Mouse (Mus musculus): Measurements from ENCODE around the gene Satb2. TPM values are rescaled to one million over a fixed set of nuclear protein-coding genes. Genes with fewer than 3 reads are reported as not detected.
A peak's percentile ranks its signal among the peaks of the same experiment; 100 is the strongest.

The Satb2 gene
- 10 to 100 TPM; 16.4 to 17.7 TPM for total RNA-seq (2021)

DNA sequence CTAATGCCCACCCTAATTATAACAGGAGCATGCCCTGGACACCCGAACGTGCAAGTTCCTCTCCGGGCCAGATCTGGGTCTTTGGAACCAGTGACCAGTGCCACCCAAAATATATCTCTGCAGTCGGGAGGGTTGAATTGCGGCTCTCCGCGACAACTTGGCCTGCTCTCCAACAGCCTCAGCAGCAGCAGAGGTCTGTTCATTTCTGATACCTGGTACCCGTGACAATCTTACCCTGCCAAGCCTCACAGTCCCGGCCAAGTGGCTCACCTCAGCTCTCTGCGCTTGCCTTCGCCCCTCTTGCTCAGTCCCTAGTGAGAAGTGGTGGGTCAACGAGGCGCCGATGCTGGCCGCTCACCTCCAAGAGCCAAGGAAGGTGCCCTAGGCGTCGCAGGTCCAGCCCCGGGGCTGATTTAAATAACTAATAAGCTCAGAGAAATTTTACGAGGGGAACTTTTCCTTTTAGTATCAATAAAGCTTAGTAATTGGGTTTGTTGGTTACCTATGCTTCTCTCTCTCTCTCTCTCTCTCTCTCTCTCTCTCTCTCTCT, at the start of gene Satb2:
TSS of gene Satb2 (minus strand) at position 500 of the 550 bp plus-strand sequence.
- DNase-seq, result no peak

DNA sequence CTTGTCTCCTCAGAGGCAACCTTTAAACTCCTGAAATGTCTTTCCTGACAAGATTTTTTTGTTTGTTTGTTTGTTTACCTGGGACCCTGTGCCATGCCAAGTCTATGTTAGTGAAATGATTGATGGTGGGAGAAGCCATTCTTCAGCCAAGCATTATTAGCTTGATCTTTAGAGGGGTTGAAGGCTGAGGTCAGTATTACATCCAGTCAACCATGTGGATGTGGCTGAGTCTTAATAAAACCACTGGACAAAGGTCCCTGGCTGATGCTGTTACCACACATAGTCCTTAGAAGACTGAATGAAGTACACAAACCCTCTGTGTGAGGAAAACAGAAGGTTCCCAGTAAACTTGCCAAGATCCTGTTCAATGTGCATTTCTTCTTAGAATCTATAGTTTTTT, 40.5 kb upstream of the Satb2 start:
- DNase-seq, result no peak

DNA sequence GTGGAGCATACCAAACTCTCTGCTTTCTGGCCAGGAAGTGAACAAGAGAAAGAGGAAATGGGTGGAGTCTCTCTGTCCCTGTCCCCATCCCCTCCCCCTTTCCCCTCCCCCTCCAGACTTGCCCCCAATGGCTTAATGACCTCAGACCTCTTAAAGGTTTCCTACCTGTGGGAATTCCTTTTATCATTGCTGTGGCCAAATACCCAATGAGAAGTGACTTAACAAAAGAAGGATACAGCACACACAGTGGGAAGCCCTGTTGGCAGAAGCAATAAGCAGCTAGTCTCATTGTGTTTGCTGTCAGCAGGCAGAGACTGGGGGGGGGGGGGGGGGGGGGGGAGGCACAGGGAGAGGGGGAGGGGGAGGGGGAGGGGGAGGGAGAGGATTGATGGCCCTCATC, 35.4 kb upstream of the Satb2 start:
- DNase-seq, result no peak

DNA sequence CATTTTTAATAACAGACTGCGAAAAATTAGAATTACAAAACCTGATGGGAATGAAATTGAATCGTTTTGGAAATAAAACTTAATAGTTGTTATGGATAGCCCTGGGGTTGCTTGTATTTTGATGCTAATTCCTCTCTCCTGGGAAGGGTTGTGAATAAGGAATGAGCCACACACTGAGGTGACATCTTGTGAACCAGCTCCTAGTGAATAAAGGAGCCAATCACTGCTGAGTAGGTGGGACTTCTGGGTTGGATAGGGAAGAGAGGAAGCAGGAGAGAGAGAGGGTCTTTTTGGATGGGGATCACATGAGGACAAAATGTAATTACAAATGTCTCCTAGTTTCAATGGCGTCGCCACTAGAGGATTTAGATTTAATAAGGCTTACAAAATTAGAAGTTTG, 30.7 kb upstream of the Satb2 start:
- DNase-seq, result no peak

GRCm38 (mm10) chr1:56995041-56995440, 16.6 kb upstream of the Satb2 start:
- no peak for DNase-seq

GRCm38 (mm10) chr1:56992310-56992709, 13.9 kb upstream of the Satb2 start:
- DNase-seq, result no peak

DNA sequence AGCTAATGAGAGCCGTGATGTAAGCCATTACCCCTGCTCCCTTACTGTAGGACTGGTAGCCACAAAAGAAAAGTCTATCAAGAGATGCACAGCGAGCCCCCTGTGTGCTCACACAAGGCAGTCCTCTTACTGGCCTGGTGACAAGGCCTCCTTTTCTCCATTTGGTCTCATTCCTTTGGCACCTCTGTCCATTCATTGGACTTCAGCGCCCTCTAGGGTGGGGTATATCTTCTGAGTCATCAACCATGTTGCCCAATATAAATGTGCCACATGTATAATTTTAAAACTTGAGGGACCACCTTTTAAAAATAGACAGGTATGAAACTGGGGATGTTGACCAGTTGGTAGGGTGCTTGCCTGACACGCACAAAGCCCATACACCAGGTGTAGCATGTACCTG, 13.2 kb upstream of the Satb2 start:
- DNase-seq, result no peak

DNA sequence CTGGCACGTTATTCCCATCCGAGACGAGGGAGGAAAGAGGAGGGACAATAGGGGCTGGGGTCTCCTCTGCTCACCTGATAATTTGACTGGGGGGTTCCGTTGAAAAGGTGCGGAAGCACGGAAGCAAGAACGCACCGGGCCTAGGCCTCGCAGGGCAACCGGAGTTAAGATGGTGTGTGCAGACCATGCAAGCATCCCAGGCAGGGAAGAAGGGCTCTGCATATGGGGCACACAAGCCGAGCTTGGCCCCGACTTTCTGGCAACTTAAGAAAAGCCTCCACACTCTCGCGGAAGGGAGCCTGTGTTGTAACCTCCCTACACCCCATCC, 6.0 kb upstream of the Satb2 start:
- no peak for DNase-seq

DNA sequence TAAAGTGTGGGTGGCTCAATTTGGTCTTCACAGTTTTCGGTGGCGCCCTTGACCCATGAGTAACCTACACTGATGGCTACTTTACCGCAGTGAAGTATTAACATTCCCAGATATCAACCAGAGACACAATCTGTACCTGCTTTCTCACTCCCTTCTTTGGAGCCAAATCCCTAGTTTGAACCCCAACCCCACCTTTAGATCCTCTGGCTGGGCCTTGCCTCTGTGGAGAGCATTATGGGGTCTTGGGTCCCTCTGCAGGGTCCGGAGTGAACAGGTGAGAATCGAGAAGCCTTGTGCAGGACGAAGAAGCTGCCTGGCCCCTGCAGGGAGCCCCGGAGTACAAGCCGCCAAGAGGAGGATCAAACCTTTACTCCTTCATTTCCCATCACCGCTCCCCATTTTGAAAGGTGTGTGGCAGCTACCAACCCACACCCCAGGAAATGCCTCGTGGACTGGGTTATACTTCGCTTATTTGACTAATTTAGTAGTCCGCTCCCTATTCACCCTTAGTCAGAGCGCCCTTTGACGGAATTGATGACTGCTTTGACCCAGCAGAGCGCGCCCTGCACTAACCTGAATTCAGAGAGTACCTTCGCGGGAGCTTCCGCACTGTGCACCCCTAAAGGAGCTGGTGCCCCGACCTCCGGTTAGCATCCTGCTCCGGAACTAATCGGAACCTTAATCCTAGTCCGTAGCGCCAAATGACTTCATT, 5.5 kb upstream of the Satb2 start:
- no peak for DNase-seq

DNA sequence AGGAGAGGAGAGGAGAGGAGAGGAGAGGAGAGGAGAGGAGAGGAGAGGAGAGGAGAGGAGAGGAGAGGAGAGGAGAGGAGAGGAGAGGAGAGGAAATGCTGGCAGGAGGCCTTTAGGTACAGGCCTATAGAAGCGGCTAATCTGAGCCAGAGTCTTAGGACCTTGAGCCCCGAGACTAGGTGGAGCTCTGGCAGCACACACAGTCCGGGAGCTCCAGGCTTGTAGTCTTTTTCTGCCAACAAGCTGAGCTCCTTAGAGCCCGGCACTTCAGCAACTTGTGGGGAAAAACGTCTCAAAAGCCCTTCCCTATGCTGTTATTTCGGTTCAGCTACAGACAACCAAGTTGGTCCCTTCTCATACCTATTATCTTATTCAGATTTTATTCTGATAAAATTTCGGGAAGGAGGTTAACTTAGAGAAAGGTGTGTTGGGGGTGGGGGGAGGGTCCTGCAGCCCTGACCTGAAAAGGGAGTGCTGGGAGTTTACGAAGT, 4.7 kb upstream of the Satb2 start:
- DNase-seq, result no peak

DNA sequence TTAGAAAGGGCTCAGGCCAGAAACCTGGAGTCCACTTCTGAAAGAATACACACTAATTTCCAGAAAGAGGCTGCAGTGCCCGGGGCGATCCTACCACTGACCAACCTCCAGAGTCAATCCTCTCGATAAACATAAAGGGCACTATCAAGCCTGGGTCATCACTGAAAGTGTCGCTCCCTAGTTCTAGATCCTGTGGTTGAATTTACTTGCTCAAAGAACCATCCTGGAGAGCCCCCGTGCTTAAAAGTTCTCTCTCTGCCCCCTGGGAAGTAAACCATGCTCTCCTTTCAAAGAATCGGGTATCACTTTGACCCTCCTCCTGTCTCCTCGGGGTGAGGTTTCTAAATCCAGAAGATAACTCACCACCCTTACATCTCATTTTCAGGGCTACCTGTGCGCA, 4.2 kb upstream of the Satb2 start:
- DNase-seq, result no peak

DNA sequence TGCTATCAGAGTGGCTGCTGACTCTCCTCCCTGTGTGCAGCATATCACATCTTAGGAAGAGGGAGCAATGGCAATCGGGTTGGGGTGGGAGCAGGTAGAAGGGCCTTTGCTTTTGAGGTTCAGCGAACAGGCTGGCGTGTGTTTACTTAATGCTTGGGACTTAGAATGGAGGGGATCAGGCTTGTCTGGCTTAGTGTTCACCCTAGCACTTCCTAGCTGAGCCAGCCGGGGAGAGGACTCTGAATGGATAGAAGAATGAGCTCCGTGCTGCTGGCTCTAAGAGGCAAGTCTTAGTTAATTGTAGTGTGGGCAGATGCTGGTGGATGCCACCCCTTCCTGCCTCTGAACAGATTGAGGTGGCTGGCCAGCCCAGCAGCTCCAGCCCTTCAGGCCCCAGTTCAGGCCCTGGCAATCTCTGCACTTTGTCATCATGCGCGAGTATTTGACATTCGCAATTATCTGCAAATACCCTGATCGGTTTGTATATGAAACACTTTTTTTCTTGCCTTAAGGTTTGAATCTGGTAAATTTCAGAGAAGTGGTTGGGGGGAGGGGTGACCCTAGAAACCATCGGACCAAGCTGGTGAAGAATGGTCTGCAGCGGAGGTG, 3.6 kb upstream of the Satb2 start:
- DNase-seq, result no peak

GRCm38 (mm10) chr1:56981508-56981907, 3.1 kb upstream of the Satb2 start:
- no peak for DNase-seq

DNA sequence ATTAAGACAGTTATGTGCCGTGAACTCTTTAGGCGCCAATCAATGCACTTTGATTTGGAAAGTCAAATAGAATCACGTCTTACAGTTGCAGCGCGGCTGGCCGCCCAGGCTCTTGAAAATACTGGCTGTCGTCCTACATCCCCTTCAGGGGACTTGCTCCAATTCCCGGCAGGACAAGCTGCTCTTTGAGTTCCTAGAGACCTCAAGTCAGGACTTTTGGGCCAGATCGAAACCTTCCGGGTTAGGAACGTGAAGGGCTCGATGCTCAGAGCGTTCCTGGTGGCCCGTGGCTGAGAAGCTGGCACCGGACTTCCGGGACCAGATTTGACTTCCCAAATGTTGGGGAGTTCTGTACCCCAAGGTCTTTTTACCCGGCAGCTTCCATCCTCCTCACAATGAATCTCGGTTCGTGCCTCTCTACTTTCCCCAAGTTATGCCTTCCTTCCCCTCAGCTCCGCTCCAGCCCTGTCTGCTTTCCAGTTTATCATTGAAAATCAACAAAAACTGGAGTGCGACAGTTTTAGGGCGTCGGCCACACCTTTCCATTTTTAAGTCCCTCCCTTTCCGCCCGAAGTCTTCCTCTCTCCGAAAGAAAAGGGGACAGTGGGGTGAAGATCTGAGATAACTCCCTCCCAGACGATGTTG, 2.3 kb upstream of the Satb2 start:
- DNase-seq, result no peak

- no peak for DNase-seq
These were observed 1.3 kb upstream of the Satb2 start for GRCm38 (mm10) chr1:56979531-56980395.

DNA sequence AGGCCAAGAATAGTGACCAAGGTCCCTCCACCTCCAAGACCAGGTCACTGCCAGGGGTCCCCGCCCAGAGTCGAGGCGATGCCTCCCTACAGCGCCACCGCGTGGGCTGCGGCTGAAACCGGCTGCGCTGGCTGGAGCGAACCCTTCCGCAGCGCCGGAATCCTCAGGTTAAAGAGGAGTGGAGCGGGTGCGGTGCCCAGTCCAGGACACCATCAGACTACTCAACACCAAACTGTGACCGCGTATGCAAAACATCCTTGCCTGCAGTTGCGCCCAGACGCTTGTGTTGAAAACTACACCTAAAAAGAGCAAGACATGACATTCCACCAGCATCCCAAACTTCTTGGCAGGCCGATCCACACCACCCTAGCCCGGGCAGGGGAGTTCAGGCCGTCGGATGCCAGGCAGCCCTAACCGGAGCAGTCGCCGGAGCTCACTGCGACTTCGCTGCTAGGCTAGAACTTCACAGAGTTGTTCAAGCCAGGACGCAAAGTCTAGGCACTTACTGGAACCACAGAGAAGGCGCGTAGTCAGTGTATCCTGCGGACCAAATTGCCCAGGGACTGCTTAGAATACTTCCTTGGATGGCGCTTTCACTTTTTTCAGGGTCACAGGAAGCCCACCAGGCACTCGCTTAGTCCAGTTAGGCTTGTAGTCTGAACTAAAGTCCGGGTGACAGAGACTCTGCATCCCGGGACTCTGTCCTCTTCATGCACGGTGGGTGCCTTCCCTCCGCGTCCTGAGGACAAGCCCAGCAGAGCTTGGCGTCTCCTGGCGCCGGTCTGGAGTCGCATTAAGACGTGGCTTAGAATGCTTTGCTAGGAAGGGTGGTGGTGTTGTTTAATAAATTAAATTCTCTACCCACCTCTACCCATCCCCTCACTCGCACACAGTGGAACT, 999 bp downstream of the Satb2 start:
- DNase-seq, result peak; percentile 44 to 48

DNA sequence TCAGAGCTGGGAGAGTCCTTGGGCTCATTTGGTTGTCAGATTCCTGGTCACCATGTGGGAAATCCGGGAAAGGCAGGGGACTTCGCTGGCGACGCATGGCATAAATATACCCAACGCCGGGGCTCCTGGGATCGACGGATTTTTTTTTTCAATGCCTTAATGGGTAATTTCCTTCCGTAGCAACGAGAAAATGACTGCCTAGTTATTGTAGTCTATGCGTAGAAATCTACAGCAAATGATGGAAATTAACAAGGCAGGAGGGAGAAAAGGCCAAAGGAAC, 1.7 kb downstream of the Satb2 start:
- DNase-seq, result no peak

GRCm38 (mm10) chr1:56976044-56976824, 2.2 kb downstream of the Satb2 start:
- no peak for DNase-seq

DNA sequence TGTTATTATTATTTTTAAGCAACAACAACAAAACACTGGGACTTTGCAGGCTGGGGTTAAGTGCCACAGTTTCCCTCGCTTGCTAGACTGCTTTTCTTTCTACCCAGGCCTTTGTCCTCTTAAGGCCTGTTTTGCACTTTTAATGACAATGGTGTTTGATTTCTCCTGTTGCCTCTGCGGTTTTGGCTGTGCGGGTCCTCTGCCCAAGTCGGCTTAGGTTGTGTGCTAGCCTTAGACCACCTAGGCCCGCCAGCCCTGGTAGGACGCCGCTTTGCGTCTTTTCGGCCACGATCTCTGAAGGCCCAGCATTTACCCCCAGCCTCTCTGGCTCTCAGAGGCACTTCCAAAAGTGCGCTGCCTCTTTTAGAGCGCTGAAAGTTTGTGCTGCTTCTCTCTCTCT, 2.9 kb downstream of the Satb2 start:
- no peak for DNase-seq

- DNase-seq, result no peak
These were observed 4.3 kb downstream of the Satb2 start for GRCm38 (mm10) chr1:56974187-56974586.

DNA sequence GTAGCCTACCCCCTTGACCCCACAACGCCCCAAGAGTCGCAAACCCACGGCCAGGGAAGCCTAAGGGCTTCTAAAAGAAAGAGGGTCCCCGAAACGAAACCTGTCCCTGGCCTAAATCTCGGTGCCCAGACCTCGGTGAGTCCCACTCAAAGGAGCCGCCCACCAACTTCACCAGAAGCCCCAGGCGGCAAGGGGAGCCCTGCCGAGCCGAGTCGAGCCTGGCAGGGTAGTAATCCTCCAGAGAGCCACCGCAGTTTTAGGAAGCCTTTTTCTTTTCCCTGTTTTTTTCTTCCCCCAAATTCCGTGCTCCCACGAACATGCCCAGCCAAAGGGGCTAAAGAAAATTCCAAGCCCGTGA, 4.9 kb downstream of the Satb2 start:
- no peak for DNase-seq

All from layer of hippocampus, postnatal 36 days (tissue).